Mouse (Mus musculus): ENCODE results near the gene Ssxa1.

The Ssxa1 gene

GRCm38 (mm10) chrX:21115520-21115919 lies at the start of gene Ssxa1:
Gene Ssxa1, plus strand, starts transcription at chrX:21115820.
- TF ChIP-seq GATA4 (IDR thresholded peaks at IDR 0.05; ENCODE audit: insufficient replicate concordance, low read length), result no peak

GRCm38 (mm10) chrX:21068106-21068505 lies 47.5 kb upstream of the Ssxa1 start, which contains the start of gene Spaca5:
Gene Spaca5, plus strand, starts transcription at chrX:21068406.
- TF ChIP-seq GATA4 (IDR thresholded peaks at IDR 0.05; ENCODE audit: insufficient replicate concordance, low read length), result no peak

- TF ChIP-seq GATA4 (IDR thresholded peaks at IDR 0.05; ENCODE audit: insufficient replicate concordance, low read length), result no peak
Observed at GRCm38 (mm10) chrX:21088645-21088982, 27.0 kb upstream of the Ssxa1 start.

- no peak for TF ChIP-seq GATA4 (IDR thresholded peaks at IDR 0.05; ENCODE audit: insufficient replicate concordance, low read length)
Observed at GRCm38 (mm10) chrX:21088983-21089866, 26.4 kb upstream of the Ssxa1 start, which contains the start of gene Zfp300. Gene Zfp300, minus strand, starts transcription at chrX:21089527.

- no peak for TF ChIP-seq GATA4 (IDR thresholded peaks at IDR 0.05; ENCODE audit: insufficient replicate concordance, low read length)
Observed at GRCm38 (mm10) chrX:21089867-21090239, 25.8 kb upstream of the Ssxa1 start.
